In genomic region chr9:13694293-13694692, GRCm38 (mm10) we compare ENCODE assay signal across 9 mouse cellular contexts. TPM values are rescaled to one million over a fixed set of nuclear protein-coding genes. Genes with fewer than 3 reads are reported as not detected.
DNase-seq lines count a peak whose midpoint lies in the region; ATAC-seq and TF ChIP-seq lines count a peak whose summit lies in the region.
"Had no signal": no experiment of that assay in that cellular context is flagged by ENCODE, and none has a peak within 500 bp of the region (broad histone marks: within the 10 kb centered on the region; RNA-seq: fewer than 3 reads in every experiment).

No protein-coding gene starts in this region.

- ATAC-seq in kidney, embryonic 14.5 days (ENCODE audit: low FRiP score, low TSS enrichment) = no peak
- ATAC-seq in heart, embryonic 14.5 days (ENCODE audit: insufficient number of reproducible peaks, insufficient read depth, low FRiP score, low read depth) = no peak
- ATAC-seq in lung, postnatal 0 days = peak; percentile 55
- no peak for ATAC-seq in midbrain, embryonic 15.5 days (replicated peaks)

- H3K9ac ChIP-seq in kidney, embryonic 14.5 days (ENCODE audit: low read depth, low read length) = no peak overlapping the region
- no peak overlapping the region for H3K9ac ChIP-seq in heart, embryonic 14.5 days (ENCODE audit: low read length)
- no peak overlapping the region for H3K9ac ChIP-seq in lung, postnatal 0 days (replicated peaks; ENCODE audit: low read depth)
- H3K9ac ChIP-seq in midbrain, embryonic 15.5 days = no peak overlapping the region
- H3K9ac ChIP-seq: liver, embryonic 15.5 days had no signal

- no peaks in the 10 kb centered on the region for H3K36me3 ChIP-seq in kidney, embryonic 14.5 days (ENCODE audit: control insufficient read depth, insufficient read depth, low read length)
- no peaks in the 10 kb centered on the region for H3K36me3 ChIP-seq in heart, embryonic 14.5 days (ENCODE audit: control insufficient read depth, insufficient read depth, low read length)
- H3K36me3 ChIP-seq in lung, postnatal 0 days (ENCODE audit: insufficient read depth, low read length) = no peaks in the 10 kb centered on the region
- no peaks in the 10 kb centered on the region for H3K36me3 ChIP-seq in midbrain, embryonic 15.5 days (replicated peaks)
- H3K36me3 ChIP-seq: liver, embryonic 15.5 days had no signal

- H3K27me3 ChIP-seq in kidney, embryonic 14.5 days (ENCODE audit: control insufficient read depth, insufficient read depth, low read length) = no peaks in the 10 kb centered on the region
- H3K27me3 ChIP-seq in heart, embryonic 14.5 days (ENCODE audit: control insufficient read depth, insufficient read depth, low read length) = no peaks in the 10 kb centered on the region
- H3K27me3 ChIP-seq in lung, postnatal 0 days (replicated peaks; ENCODE audit: insufficient read depth, low read length) = no peaks in the 10 kb centered on the region
- H3K27me3 ChIP-seq in midbrain, embryonic 15.5 days (replicated peaks) = no peaks in the 10 kb centered on the region
- H3K27me3 ChIP-seq: liver, embryonic 15.5 days had no signal

- no peak overlapping the region for H3K4me3 ChIP-seq in kidney, embryonic 14.5 days (ENCODE audit: low read length)
- no peak overlapping the region for H3K4me3 ChIP-seq in heart, embryonic 14.5 days (ENCODE audit: control insufficient read depth in 1 of 2, insufficient read depth in 1 of 2, low read depth in 1 of 2, low read length in 2 of 2)
- H3K4me3 ChIP-seq in lung, postnatal 0 days (ENCODE audit: low read depth, low read length) = no peak overlapping the region
- H3K4me3 ChIP-seq in midbrain, embryonic 15.5 days = no peak overlapping the region
- H3K4me3 ChIP-seq: liver, embryonic 15.5 days had no signal

- H3K4me1 ChIP-seq in kidney, embryonic 14.5 days (ENCODE audit: control insufficient read depth, insufficient read depth, low read length) = no peaks in the 10 kb centered on the region
- H3K4me1 ChIP-seq in heart, embryonic 14.5 days (ENCODE audit: control insufficient read depth in 2 of 2, insufficient read depth in 2 of 2, low read length in 2 of 2) = peaks cover 10 to 36% of the 10 kb centered on the region in 2 experiments
- H3K4me1 ChIP-seq in lung, postnatal 0 days (ENCODE audit: insufficient read depth, low read depth, low read length) = peaks cover 7% of the 10 kb centered on the region
- H3K4me1 ChIP-seq in midbrain, embryonic 15.5 days = peaks cover 10% of the 10 kb centered on the region
- H3K4me1 ChIP-seq: liver, embryonic 15.5 days had no signal

- TF ChIP-seq CTCF in lung, postnatal 0 days (IDR thresholded peaks at IDR 0.05) = no peak

- DNase-seq in kidney, adult 9 months = peak; percentile 29
- DNase-seq in cerebellum, adult 8-10 months = peak; percentile 67
- peak; percentile 72 for DNase-seq in lung, postnatal 0 days (ENCODE audit: low spot score)
- DNase-seq in yolk sac, embryonic 10.5 days (ENCODE audit: low spot score) = no peak
- DNase-seq in thymus, postnatal 10 days (ENCODE audit: low spot score in 2 of 2) = no peak

- TF ChIP-seq EP300 in lung, postnatal 0 days (IDR thresholded peaks at IDR 0.05) = no peak

- WGBS in kidney, embryonic 14.5 days = 81% methylated on average over 5 of the region's 5 CpGs
- WGBS in heart, embryonic 14.5 days = 24% methylated on average over 5 of the region's 5 CpGs
- WGBS in lung, postnatal 0 days = 33% methylated on average over 5 of the region's 5 CpGs
- WGBS in midbrain, embryonic 15.5 days = 72% methylated on average over 5 of the region's 5 CpGs

- H3K9me3 ChIP-seq in kidney, embryonic 14.5 days (ENCODE audit: control insufficient read depth, low read length) = no peaks in the 10 kb centered on the region
- H3K9me3 ChIP-seq in heart, embryonic 14.5 days (ENCODE audit: control insufficient read depth, low read length) = no peaks in the 10 kb centered on the region
- no peaks in the 10 kb centered on the region for H3K9me3 ChIP-seq in lung, postnatal 0 days (ENCODE audit: low read length)
- H3K9me3 ChIP-seq in midbrain, embryonic 15.5 days = no peaks in the 10 kb centered on the region
- H3K9me3 ChIP-seq: liver, embryonic 15.5 days had no signal

- H3K27ac ChIP-seq in kidney, embryonic 14.5 days (ENCODE audit: low read depth, low read length) = no peak overlapping the region
- H3K27ac ChIP-seq in heart, embryonic 14.5 days (replicated peaks in 1 of 2; ENCODE audit: control insufficient read depth in 1 of 2, insufficient read depth in 1 of 2, low read depth in 2 of 2, low read length in 2 of 2) = peak overlapping the region in 1 of 2 experiments; percentile 26; a peak in 1 of 4 replicates
- peak overlapping the region; percentile 7; the same call in 1 of the 2 replicates for H3K27ac ChIP-seq in lung, postnatal 0 days (ENCODE audit: low read length)
- no peak overlapping the region for H3K27ac ChIP-seq in midbrain, embryonic 15.5 days
- H3K27ac ChIP-seq: liver, embryonic 15.5 days had no signal

- no peak overlapping the region for H3K4me2 ChIP-seq in kidney, embryonic 14.5 days (replicated peaks; ENCODE audit: low read depth, low read length)
- peak overlapping the region; percentile 8 for H3K4me2 ChIP-seq in heart, embryonic 14.5 days (ENCODE audit: low read length)
- H3K4me2 ChIP-seq in lung, postnatal 0 days (replicated peaks; ENCODE audit: low read depth, low read length) = 0 out of 2 replicates have a peak overlapping the region, but pooled peaks have one; percentile 11
- no peak overlapping the region for H3K4me2 ChIP-seq in midbrain, embryonic 15.5 days
- H3K4me2 ChIP-seq: liver, embryonic 15.5 days had no signal

RNA-seq across cellular contexts. Expression of gene Mtmr2, which starts 53.9 kb away (rescaled TPM):
- polyA plus RNA-seq in kidney, embryonic 14.5 days (2014; fragmentation: Nextera tagmentation; extraction: Ambion mirVana) = 70.3 and 98.9 TPM in 2 replicates
- polyA plus RNA-seq in heart, embryonic 14.5 days (2014; fragmentation: Nextera tagmentation; extraction: Ambion mirVana) = 46.9 and 48.2 TPM in 2 replicates
- 58.1 and 62.6 TPM in 2 replicates for polyA plus RNA-seq in lung, postnatal 0 days (2015; fragmentation: Nextera tagmentation; extraction: Ambion mirVana)
- 53.2 and 54.6 TPM in 2 replicates for polyA plus RNA-seq in midbrain, embryonic 15.5 days (2015; fragmentation: Nextera tagmentation; extraction: Ambion mirVana)

Comparison
In these comparisons a context has a peak if more than half of its experiments do, and no peak if none do; other contexts are left out.
1. DNase-seq: peak in kidney, adult 9 months (single experiment), cerebellum, adult 8-10 months (single experiment) and lung, postnatal 0 days (single experiment); none in yolk sac, embryonic 10.5 days (single experiment) and thymus, postnatal 10 days (0 of 2).
2. H3K4me2 ChIP-seq: peak in heart, embryonic 14.5 days (single experiment) and lung, postnatal 0 days (single experiment); none in kidney, embryonic 14.5 days (single experiment) and midbrain, embryonic 15.5 days (single experiment).